Mouse (Mus musculus) right cerebral cortex, adult 2 months (tissue): ENCODE data around the gene Hist1h1a.
"Not testable (repeated sequence)": the region's sequence is repeated elsewhere in the genome, so short reads cannot be mapped to it uniquely, and the experiment has no call there.

Source experiments
- DNase-seq, 2 experiments: peaks; one replicate each; pipeline ENCODE4 v3.0.0; 2021 to 2022; ENCODE audit warnings: low spot score in 2 of 2

Hist1h1a gene

GRCm38 (mm10) chr13:23763586-23764323 lies at the start of gene Hist1h1a:
Gene Hist1h1a (plus strand): TSS chr13:23763666.
- DNase-seq = peak; percentile 82 to 86

DNA sequence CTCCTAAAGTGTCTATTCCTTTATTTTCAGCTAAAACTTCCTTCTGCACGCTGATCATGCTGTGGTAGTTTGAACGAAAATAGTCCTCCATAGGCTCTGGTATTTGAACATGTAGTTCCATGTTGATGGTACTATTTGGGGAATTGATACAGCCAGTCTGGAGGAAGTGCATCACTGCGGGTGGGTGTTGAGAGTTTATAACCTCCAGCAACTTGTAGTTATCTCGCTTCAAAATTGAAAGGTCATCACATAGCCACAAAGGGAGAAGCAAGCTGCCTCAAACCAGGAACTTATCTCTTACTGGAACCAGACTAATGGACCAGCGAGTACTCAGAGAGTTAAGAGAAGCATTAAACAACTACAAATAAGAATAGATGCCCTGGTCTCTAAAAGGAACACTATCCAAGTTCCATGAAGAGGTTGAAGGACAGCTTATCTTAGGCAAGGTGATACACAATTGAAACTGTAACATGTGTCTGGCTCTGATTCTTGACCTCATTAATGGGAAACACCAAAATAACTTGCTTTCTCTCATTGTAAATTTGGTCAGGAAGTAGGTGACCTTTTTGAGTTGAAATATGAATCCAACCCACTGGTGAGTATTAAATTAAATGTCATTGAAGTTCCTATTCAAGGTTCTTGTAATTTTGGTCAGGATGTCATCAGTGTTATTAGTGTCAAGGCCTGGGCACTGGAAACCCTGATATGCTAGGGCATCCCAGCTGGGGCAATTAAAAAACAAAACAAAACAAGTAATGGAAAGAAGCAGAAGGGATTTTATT lies 47.0 kb upstream of the Hist1h1a start:
- no peak for DNase-seq

DNA sequence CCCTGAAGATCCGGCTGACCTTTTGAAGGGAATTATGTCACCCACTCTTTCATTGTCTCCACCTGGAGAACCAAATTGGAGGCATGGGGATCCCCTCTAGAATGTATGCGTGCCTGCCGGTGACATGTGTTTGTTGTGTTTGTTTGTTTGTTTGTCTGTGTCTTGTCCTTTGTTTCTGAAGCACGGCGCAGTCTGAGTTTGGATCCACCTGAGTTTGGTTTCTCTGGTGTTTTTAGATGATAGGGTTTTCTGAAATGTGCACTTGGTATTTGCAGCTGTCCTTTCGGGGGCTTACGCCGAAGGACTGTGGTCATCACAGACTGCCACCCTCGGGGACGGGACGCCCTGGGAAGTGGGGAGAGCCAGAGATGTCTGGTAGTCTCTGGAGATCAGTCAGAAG lies 46.3 kb upstream of the Hist1h1a start:
- no peak for DNase-seq

GRCm38 (mm10) chr13:23717593-23718245 lies 45.7 kb upstream of the Hist1h1a start:
- DNase-seq = not testable (repeated sequence)

DNA sequence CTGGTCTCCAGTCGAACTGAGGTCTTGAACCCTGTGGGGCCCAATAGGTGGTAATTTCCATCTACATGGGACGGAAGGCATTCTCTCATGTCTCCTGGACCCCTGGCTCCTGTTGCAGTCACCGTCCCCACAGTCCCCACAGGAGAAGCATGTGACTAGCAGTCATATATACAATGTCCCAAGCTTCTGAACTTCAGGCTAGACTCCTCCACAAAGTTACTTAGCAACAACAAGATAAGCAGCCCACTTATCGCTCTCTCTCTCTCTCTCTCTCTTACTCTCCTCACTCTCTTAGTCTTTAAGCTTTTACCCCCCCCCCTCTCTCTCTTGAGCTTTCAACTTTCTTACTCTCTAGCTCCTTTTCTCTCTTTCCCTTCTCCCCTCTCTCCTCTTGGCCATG lies 39.2 kb upstream of the Hist1h1a start:
- DNase-seq = no peak

DNA sequence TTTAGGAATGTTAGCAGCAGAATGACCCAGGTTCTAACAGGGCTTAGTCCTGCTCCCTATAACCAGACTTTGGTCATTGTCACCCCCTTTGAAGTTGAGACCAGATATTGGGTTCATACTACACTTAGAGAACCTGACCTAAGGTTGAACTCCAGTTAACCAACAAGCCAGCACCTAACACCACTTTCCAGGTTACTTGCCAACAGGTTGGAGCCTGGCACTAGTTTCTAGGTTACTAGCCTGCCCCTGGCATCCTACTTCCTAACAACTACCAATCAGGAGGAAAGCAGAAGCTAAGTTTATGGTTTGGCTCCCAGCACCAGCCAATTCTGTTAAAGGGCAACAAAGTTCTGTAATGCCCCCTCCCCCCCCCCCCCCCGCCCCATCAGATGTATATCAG lies 38.3 kb upstream of the Hist1h1a start:
- no peak for DNase-seq

- DNase-seq = no peak
Observed at GRCm38 (mm10) chr13:23728472-23729191, 34.8 kb upstream of the Hist1h1a start.

DNA sequence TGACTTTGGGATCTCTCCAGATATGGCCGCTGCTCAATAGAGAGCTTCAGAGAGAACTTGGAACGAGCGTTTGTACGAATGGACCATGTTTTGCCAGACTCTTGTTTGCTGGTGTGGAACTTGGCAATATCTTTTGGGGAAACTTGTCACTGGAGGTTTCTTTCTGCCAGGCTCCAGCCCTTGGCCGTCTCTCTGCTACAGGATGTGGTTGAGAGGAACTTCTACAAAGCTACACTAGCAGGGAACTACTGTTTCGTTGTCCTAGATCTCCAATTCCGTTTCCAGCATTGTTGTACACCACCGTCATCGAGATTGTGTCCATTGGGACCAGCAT lies 34.3 kb upstream of the Hist1h1a start:
- no peak for DNase-seq

GRCm38 (mm10) chr13:23729706-23730105 lies 33.8 kb upstream of the Hist1h1a start:
- DNase-seq = no peak

- no peak for DNase-seq
Observed at GRCm38 (mm10) chr13:23730479-23730878, 33.0 kb upstream of the Hist1h1a start.

- peak; percentile 36 to 57 for DNase-seq
Observed at GRCm38 (mm10) chr13:23732156-23732804, 31.2 kb upstream of the Hist1h1a start.

DNA sequence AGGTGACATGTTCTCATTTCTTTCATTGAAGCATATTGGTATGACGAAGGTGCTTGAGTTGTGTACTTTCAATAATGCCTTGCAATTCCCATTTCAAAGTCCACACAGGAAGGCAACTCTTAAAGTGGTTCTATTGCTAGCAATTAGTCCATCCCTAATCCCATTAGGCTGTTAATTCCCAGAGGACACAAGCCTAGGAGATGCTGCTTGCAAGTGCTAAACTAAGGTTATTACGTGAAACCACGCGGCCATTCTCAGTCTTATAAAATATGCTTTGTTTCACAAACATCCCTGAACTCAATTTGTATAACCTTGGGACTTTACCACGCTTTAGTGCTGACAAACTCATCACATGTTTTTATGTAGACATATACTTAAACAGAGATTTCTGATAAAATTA lies 26.4 kb upstream of the Hist1h1a start:
- DNase-seq = no peak

- DNase-seq = no peak
Observed at GRCm38 (mm10) chr13:23738041-23738440, 25.4 kb upstream of the Hist1h1a start.

DNA sequence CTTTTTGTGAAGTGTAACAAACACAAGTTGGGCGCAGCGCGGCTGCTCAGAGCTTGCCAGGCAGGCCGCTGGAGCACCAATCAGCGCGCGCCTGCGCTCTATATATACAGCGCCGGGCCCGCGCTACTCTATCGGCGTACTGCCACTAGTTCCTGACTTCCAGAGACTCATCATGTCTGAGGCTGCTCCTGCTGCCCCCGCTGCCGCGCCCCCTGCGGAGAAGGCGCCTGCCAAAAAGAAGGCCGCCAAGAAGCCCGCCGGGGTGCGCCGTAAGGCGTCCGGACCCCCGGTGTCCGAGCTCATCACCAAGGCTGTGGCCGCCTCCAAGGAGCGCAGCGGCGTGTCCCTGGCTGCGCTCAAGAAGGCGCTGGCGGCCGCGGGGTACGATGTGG lies 24.8 kb upstream of the Hist1h1a start, which contains the start of gene Hist1h1c:
TSS of gene Hist1h1c (plus strand) at position 132 of the 392 bp plus-strand sequence.
- DNase-seq = peak; percentile 87 to 91

- peak; percentile 95 to 96 for DNase-seq
Observed at GRCm38 (mm10) chr13:23739069-23739921, 24.2 kb upstream of the Hist1h1a start.

GRCm38 (mm10) chr13:23739922-23740252 lies 23.6 kb upstream of the Hist1h1a start:
- no peak for DNase-seq

DNA sequence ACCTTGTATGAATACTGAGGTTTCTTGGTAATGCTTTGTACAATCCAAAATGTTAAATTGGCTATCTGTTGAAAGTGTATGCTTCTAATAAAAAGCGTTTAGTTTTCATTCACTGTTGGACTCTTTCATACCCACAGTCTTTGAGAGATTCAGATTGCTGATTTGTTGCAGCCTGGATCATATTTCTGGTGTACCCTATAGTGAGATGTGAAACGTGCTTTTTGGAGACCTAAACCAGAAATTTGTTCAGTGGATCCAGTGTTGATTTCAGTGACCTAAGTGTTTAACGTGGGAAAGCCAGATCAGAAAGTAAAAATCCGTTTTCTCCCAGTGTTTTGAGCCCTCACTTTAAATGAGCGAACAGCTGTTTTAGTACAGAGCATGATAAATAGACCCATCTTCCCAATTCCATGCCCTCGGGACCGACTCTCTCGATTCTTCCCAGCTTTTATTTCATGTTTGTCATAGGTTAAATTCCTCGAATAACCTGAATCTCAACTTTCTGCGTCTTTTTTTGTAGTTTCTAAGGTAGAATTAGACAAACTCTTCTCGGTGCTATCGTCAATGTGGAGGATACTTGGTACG lies 23.1 kb upstream of the Hist1h1a start:
- no peak for DNase-seq

GRCm38 (mm10) chr13:23740910-23741309 lies 22.6 kb upstream of the Hist1h1a start:
- DNase-seq = no peak

DNA sequence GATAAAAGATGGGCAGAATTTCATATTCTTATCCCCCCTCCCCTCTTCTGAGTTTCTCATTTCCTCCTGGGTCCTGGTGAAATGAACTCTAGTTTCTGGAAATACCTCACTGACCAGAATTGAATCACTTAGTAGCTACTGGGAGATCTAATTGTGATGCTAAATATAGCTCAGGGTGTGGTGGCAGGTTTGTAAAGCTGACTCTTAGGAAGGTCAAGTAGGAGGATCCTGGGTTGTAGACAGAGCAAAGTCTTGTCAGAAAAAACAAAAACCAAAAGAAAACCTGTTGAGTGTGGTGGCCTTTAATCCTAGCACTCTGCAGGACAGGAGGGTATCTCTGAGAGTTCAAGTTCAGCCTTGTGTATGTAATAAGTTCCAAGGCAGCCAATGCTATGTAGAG lies 21.5 kb upstream of the Hist1h1a start:
- DNase-seq = no peak

GRCm38 (mm10) chr13:23743215-23743614 lies 20.3 kb upstream of the Hist1h1a start:
- DNase-seq = no peak
